Mouse (Mus musculus) right cerebral cortex, adult 18-20 months (tissue): ENCODE measurements at regions not wholly inside any gene's neighbourhood (a gene's known extent, or its start where the extent isn't known, plus 50 kb on each side); places are given as distances from the start of the nearest gene placed in this dataset.

Source experiments
- DNase-seq: peaks from one replicate; pipeline ENCODE4 v3.0.0; 2022; ENCODE audit warnings: mixed read lengths

GRCm38 (mm10) chr2:107376891-107377290, 86.5 kb downstream of the Kcna4 start:
- DNase-seq, result no peak

GRCm38 (mm10) chr2:107392821-107393220, 102.4 kb downstream of the Kcna4 start:
- DNase-seq, result peak; percentile 60

- peak; percentile 8 for DNase-seq
Measured at GRCm38 (mm10) chr2:107400471-107400870, 110.0 kb downstream of the Kcna4 start.
